Mouse (Mus musculus) lung, postnatal 0 days (tissue): ENCODE measurements around the gene Clec2l. TPM values are rescaled to one million over a fixed set of nuclear protein-coding genes. Genes with fewer than 3 reads are reported as not detected.

Experiments
- ATAC-seq: fragments of 200-750 bp; cut with Nextera tagmentation; 2 replicates; pipeline ENCODE4 v1.8.0; 2017; ENCODE audit warnings: moderate library complexity
- DNase-seq: peaks from one replicate; pipeline ENCODE4 v3.0.0-alpha.2; 2016; ENCODE audit warnings: low spot score
- H3K27ac ChIP-seq: fragments of 300-500 bp; sonication (generic); 2 replicates; pipeline ENCODE4 v1.5.1; 2014; ENCODE audit warnings: antibody characterized with exemption, mild to moderate bottlenecking, low read length, mixed read lengths
- H3K27me3 ChIP-seq: fragments of 300-500 bp; sonication (generic); replicated peaks from 2 replicates; pipeline ENCODE4 v1.6.1; 2014; ENCODE audit warnings: low read length, mixed read lengths; ENCODE audit not compliant: insufficient read depth
- H3K36me3 ChIP-seq: fragments of 300-500 bp; sonication (generic); 2 replicates; pipeline ENCODE4 v1.6.1; 2014; ENCODE audit warnings: low read length, mixed read lengths; ENCODE audit not compliant: insufficient read depth
- H3K4me1 ChIP-seq: fragments of 300-500 bp; sonication (generic); 2 replicates; pipeline ENCODE4 v1.6.1; 2014; ENCODE audit warnings: antibody characterized with exemption, low read depth, low read length, mixed read lengths; ENCODE audit not compliant: insufficient read depth
- H3K4me2 ChIP-seq: fragments of 300-500 bp; sonication (generic); replicated peaks from 2 replicates; pipeline ENCODE4 v1.6.1; 2014; ENCODE audit warnings: low read depth, mild to moderate bottlenecking, low read length, moderate library complexity, mixed read lengths
- H3K4me3 ChIP-seq: fragments of 300-500 bp; sonication (generic); 2 replicates; pipeline ENCODE4 v1.5.1; 2014; ENCODE audit warnings: low read depth, low read length
- H3K9ac ChIP-seq: fragments of 300-500 bp; sonication (generic); replicated peaks from 2 replicates; pipeline ENCODE4 v1.6.1; 2014; ENCODE audit warnings: low read depth, mild to moderate bottlenecking
- H3K9me3 ChIP-seq: fragments of 300-500 bp; sonication (generic); 2 replicates; pipeline ENCODE4 v1.6.1; 2016; ENCODE audit warnings: low read length, mixed read lengths
- CTCF ChIP-seq: IDR thresholded peaks from 2 replicates; pipeline ENCODE4 v1.5.1; 2016; ENCODE audit warnings: antibody characterized with exemption, mild to moderate bottlenecking
- EP300 ChIP-seq: IDR thresholded peaks from 2 replicates; pipeline ENCODE4 v1.6.1; 2016; ENCODE audit warnings: antibody characterized with exemption, mild to moderate bottlenecking, control low read depth
- WGBS: fragments of 180-500 bp; shearing (Covaris S2); extraction: QIAGEN DNeasy Blood & Tissue Kit; methylation state at CpG from one replicate; pipeline ENCODE4 v1.1.7; 2014; 5-methylcytosine and 5-hydroxymethylcytosine counted together
- polyA plus RNA-seq: library from polyadenylated mRNA; unstranded; fragments of >200 nt; fragmentation: Nextera tagmentation; extraction: Ambion mirVana; gene quantifications from 2 replicates; pipeline ENCODE4 v1.2.1, GENCODE M21; 2015

Clec2l gene
- polyA plus RNA-seq, 1 experiment from 2014 or later = 1.1 TPM

- Histone ChIP-seq H3K27me3 (no peaks in the 10 kb centered on the region), H3K36me3 (no peaks in the 10 kb centered on the region), H3K9me3 (no peaks in the 10 kb centered on the region), H3K4me3 (no peak overlapping the region), H3K4me1 (no peaks in the 10 kb centered on the region), H3K9ac (no peak overlapping the region), H3K27ac (no peak overlapping the region), H3K4me2 (no peak overlapping the region)
- ATAC-seq (no peak), DNase-seq (no peak)
- no peak for TF ChIP-seq EP300
- WGBS = 72% methylated on average over 9 of the region's 9 CpGs
These were observed 14.8 kb downstream of the Clec2l start for GRCm38 (mm10) chr6:38677629-38678028.

- Histone ChIP-seq H3K9me3 (no peaks in the 10 kb centered on the region), H3K4me3 (no peak overlapping the region), H3K9ac (no peak overlapping the region), H3K27ac (no peak overlapping the region), H3K36me3 (no peaks in the 10 kb centered on the region), H3K4me1 (no peaks in the 10 kb centered on the region), H3K27me3 (no peaks in the 10 kb centered on the region), H3K4me2 (no peak overlapping the region)
- WGBS = 61% methylated on average over 2 of the region's 2 CpGs
- DNase-seq = no peak
- TF ChIP-seq EP300 (no peak), CTCF (no peak)
- ATAC-seq = no peak
These were observed 19.7 kb downstream of the Clec2l start for GRCm38 (mm10) chr6:38682532-38682931.

GRCm38 (mm10) chr6:38687216-38687615, 24.3 kb downstream of the Clec2l start:
- DNase-seq = no peak
- H3K9me3 ChIP-seq = no peaks in the 10 kb centered on the region
- H3K27ac ChIP-seq = no peak overlapping the region
- no peak overlapping the region for H3K9ac ChIP-seq
- no peaks in the 10 kb centered on the region; the same call in 1 of the 2 replicates for H3K36me3 ChIP-seq
- no peak overlapping the region for H3K4me3 ChIP-seq
- 67% methylated on average over 11 of the region's 11 CpGs for WGBS
- ATAC-seq = no peak
- no peaks in the 10 kb centered on the region for H3K27me3 ChIP-seq
- TF ChIP-seq CTCF = peak; percentile 74
- TF ChIP-seq EP300 = no peak
- no peak overlapping the region for H3K4me2 ChIP-seq
- H3K4me1 ChIP-seq = no peaks in the 10 kb centered on the region

GRCm38 (mm10) chr6:38688841-38689240, 26.0 kb downstream of the Clec2l start:
- WGBS = 80% methylated on average over 10 of the region's 10 CpGs
- H3K4me1 ChIP-seq = no peaks in the 10 kb centered on the region
- H3K4me3 ChIP-seq = no peak overlapping the region
- peak; percentile 40 for ATAC-seq
- peak; percentile 58 for DNase-seq
- H3K27me3 ChIP-seq = no peaks in the 10 kb centered on the region
- no peaks in the 10 kb centered on the region; the same call in 1 of the 2 replicates for H3K36me3 ChIP-seq
- H3K27ac ChIP-seq = no peak overlapping the region
- no peak overlapping the region for H3K9ac ChIP-seq
- H3K4me2 ChIP-seq = no peak overlapping the region
- no peak for TF ChIP-seq EP300
- TF ChIP-seq CTCF = no peak
- no peaks in the 10 kb centered on the region for H3K9me3 ChIP-seq

GRCm38 (mm10) chr6:38690615-38691014, 27.7 kb downstream of the Clec2l start:
- no peak for ATAC-seq
- Histone ChIP-seq H3K27ac (no peak overlapping the region), H3K4me3 (no peak overlapping the region), H3K9ac (no peak overlapping the region), H3K4me2 (no peak overlapping the region), H3K27me3 (no peaks in the 10 kb centered on the region), H3K4me1 (no peaks in the 10 kb centered on the region), H3K9me3 (no peaks in the 10 kb centered on the region), H3K36me3 (no peaks in the 10 kb centered on the region; the same call in 1 of the 2 replicates)
- peak; percentile 16 for DNase-seq
- 74% methylated on average over 4 of the region's 4 CpGs for WGBS
- TF ChIP-seq EP300 = no peak
- no peak for TF ChIP-seq CTCF

GRCm38 (mm10) chr6:38691052-38691451, 28.2 kb downstream of the Clec2l start:
- 48% methylated on average over 5 of the region's 5 CpGs for WGBS
- no peaks in the 10 kb centered on the region for H3K27me3 ChIP-seq
- H3K27ac ChIP-seq = no peak overlapping the region; the same call in 1 of the 2 replicates

GRCm38 (mm10) chr6:38692556-38692955, 29.7 kb downstream of the Clec2l start:
- Histone ChIP-seq H3K9me3 (no peaks in the 10 kb centered on the region), H3K9ac (no peak overlapping the region), H3K4me1 (no peaks in the 10 kb centered on the region), H3K36me3 (peaks cover 10% of the 10 kb centered on the region), H3K27me3 (no peaks in the 10 kb centered on the region), H3K4me3 (no peak overlapping the region), H3K4me2 (no peak overlapping the region), H3K27ac (no peak overlapping the region)
- ATAC-seq (no peak), DNase-seq (no peak)
- 77% methylated on average over 6 of the region's 6 CpGs for WGBS
- no peak for TF ChIP-seq CTCF
- no peak for TF ChIP-seq EP300

More at GRCm38 (mm10) chr6:38691052-38691451, 28.2 kb downstream of the Clec2l start:
- Histone ChIP-seq H3K4me3 (no peak overlapping the region), H3K9ac (no peak overlapping the region), H3K9me3 (no peaks in the 10 kb centered on the region), H3K36me3 (peaks cover under 1% of the 10 kb centered on the region; the same call in 1 of the 2 replicates), H3K4me1 (no peaks in the 10 kb centered on the region), H3K4me2 (no peak overlapping the region)
- DNase-seq (no peak), ATAC-seq (no peak)
- TF ChIP-seq CTCF = no peak
- no peak for TF ChIP-seq EP300
